Mouse (Mus musculus) layer of hippocampus, postnatal 36 days (tissue): ENCODE results near the gene Mtor. TPM values are rescaled to one million over a fixed set of nuclear protein-coding genes. Genes with fewer than 3 reads are reported as not detected.

ENCODE experiments used
- DNase-seq, 2 experiments: peaks; one replicate each; pipeline ENCODE4 v3.0.0; 2022
- total RNA-seq, 2 experiments: library from RNA; stranded (reverse); gene quantifications; 2 replicates each; pipeline ENCODE4 v1.2.3; 2021

Mtor gene
- total RNA-seq = 10 to 100 TPM; 80.7 to 85.9 TPM

- peak; percentile 91 to 93 for DNase-seq
These were observed at the start of gene Mtor for GRCm38 (mm10) chr4:148448179-148448852. Gene Mtor, plus strand, starts transcription at chr4:148448611.

GRCm38 (mm10) chr4:148399437-148400094, 48.8 kb upstream of the Mtor start:
- DNase-seq = no peak

- no peak for DNase-seq
These were observed 45.0 kb upstream of the Mtor start for GRCm38 (mm10) chr4:148403402-148403801.

- DNase-seq = no peak
These were observed 43.7 kb upstream of the Mtor start for GRCm38 (mm10) chr4:148404748-148405147.

GRCm38 (mm10) chr4:148405255-148405788, 43.1 kb upstream of the Mtor start:
- DNase-seq = no peak

- DNase-seq = no peak
These were observed 40.0 kb upstream of the Mtor start for GRCm38 (mm10) chr4:148408256-148408975.

DNA sequence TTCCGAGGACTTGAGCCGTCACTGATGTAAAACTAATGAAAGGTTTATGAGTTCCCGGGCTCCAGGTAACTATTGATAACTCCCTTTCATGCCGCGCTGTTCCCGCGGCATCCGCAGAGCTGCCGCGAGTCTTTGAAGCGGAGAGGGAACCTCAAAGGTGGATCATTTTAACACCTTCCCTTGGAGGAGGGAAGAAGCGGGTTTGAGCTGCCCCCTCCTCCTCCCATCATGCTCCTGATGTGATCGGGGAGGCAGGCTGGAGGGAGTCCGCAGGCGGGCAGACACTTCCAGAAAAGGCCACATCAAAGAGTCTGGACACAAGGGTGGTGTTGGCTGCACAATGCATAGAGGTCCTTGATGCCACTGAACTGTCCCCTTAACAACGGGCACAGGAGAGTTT, 32.8 kb upstream of the Mtor start:
- DNase-seq = no peak

- no peak for DNase-seq
These were observed 31.3 kb upstream of the Mtor start for GRCm38 (mm10) chr4:148417074-148417526.

GRCm38 (mm10) chr4:148417559-148417958, 30.9 kb upstream of the Mtor start:
- DNase-seq = no peak

GRCm38 (mm10) chr4:148426950-148427850, 21.2 kb upstream of the Mtor start:
- DNase-seq = no peak

- DNase-seq = no peak
These were observed 19.9 kb upstream of the Mtor start for GRCm38 (mm10) chr4:148428544-148428943.

DNA sequence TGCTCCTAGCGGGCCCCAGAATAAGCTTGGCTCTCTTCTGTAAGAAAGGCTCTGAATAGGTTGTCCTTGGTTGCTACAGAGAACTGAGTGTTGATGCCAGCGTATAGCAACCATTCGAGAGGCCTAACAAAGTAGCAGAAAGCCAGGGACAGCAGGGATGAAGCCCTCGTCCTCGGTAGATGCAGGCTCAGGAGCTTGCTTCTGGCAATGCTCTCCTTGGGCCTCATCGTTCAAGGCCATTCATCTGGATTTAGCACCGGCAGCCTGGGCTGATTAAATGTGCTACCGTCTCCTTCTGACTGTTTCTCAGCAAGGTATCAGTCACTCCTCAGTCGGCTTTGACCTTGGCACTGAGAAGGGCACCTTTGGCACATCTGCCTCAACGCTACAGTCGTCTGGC, 19.3 kb upstream of the Mtor start:
- no peak for DNase-seq

- peak; percentile 55 to 65 for DNase-seq
These were observed 18.7 kb upstream of the Mtor start for GRCm38 (mm10) chr4:148429686-148430085.

GRCm38 (mm10) chr4:148430880-148431519, 17.4 kb upstream of the Mtor start:
- no peak for DNase-seq

DNA sequence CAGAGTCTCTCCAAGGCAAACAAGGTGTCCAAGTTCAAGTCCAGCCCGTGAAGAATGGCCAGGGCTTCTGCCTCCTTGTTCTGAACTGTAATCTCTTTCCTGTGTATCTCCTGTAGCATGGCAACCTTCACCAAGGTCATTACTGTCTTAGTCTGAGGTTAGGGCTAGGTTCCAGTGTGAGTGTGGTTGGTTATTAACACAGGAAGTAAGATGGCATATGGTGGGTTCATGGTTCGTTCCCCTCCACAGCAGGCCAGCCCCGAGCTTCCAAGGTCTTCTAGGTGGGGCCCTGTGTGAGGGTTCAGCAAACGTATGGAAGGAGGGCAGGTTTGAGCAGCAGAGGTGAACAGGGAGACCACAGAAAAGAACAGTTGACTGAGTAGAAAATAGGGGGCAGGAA, 15.9 kb upstream of the Mtor start:
- no peak for DNase-seq

DNA sequence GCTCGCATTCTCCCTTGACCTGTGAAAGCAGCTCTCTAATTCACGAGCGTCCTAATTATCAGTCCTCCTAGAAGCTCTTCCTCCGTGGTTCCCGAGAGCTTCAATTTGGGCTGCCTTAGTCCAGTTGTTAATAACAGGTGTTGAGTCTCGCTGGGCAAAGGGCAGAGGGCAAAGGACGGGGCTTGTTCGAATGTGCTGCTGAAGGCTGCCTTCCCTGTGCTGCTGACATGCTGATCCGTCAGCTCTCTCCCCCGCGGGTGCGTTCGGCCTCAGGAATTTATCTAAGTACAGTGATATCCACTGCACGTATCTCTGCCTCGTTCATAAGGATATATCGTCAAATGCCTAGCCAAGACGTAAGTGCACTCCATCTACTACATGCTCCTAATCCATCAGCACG, 15.1 kb upstream of the Mtor start:
- DNase-seq = no peak

DNA sequence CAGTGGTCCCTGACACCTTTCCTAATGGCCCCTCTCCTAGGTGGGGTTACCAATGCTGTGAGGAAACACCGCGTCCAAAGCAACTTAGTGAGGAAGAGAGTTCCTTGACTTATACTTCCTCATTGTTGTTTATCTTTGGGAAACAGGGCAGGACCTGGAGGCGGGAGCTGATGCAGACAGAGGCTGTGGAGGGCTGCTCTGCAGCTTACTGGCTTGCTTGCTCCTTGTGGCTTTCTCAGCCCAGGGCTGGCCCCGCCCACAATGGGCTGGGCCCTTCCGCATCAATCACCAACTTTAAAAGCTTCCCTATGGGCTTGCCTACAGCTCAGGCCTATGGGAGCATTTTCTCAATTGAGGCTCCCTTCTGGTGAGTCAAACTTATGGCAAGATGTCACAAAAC, 14.6 kb upstream of the Mtor start:
- DNase-seq = no peak

GRCm38 (mm10) chr4:148434554-148434953, 13.9 kb upstream of the Mtor start:
- DNase-seq = no peak

DNA sequence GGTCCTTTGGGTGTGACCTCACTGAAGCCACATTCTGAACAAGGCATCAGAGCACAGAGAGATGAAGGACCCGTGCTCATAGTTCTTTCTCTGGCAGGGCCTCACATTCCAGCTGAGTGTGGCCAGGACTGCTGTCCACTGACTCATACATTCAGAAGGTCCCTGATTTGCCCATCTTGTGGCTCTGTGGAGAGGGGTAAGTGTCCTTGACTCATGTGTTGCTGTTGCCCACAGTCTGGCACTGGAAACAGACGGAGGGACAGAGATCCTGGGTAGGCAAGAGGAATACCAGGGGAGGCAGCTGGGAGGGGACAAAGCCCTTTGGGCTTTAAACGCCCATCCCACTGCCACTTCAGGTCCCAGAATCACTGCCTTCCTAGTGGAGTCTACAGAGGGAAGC, 13.3 kb upstream of the Mtor start:
- no peak for DNase-seq

DNA sequence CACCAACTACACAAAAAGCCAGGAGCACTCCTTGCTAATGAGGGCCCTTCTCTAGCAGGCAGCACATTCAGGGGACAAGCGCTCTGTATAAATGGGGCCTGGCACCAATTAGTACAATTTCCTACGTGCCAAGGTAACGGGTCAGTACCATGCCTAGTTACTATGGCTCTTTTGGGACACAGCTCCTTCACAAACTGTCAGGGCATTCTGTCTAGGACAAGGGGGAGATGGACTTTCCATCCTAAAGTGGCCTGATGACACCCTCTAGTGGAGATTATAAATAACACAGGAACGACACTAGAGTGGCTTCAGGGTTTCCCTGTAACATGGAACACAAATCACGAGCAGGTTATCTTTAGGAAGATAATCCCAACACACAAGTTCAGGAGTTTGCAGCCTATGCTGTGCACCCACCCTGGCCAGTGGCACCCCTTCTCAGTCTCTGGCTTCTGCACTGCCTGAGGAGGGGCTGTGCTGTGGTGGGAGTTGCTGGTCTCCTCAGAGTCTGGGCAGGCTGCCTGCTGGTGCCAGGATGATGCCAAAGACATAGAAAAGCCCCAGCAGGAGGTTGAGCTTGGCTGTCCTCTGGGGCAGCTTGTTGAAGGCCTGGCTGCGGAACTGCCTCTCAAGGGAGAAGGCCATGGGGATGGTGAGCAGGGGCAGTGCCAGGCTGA, 12.6 kb upstream of the Mtor start:
- DNase-seq = peak; percentile 66 to 73

- DNase-seq = no peak
These were observed 6.5 kb upstream of the Mtor start for GRCm38 (mm10) chr4:148441931-148442330.
